Mouse (Mus musculus) midbrain, embryonic 13.5 days (tissue): Measurements from ENCODE around the gene Ces2g. TPM values are rescaled to one million over a fixed set of nuclear protein-coding genes. Genes with fewer than 3 reads are reported as not detected.

Source experiments
- ATAC-seq: fragments of 200-750 bp; cut with Nextera tagmentation; 2 replicates; pipeline ENCODE4 v1.8.0; 2017; ENCODE audit warnings: mild to moderate bottlenecking, moderate TSS enrichment, moderate library complexity
- H3K27ac ChIP-seq: fragments of 300-500 bp; sonication (generic); 2 replicates; pipeline ENCODE4 v1.5.1; 2015; ENCODE audit warnings: inconsistent platforms, mild to moderate bottlenecking, moderate library complexity
- H3K27me3 ChIP-seq: fragments of 300-500 bp; sonication (generic); 2 replicates; pipeline ENCODE4 v1.6.1; 2015; ENCODE audit warnings: mild to moderate bottlenecking, inconsistent platforms
- H3K36me3 ChIP-seq: fragments of 300-500 bp; sonication (generic); 2 replicates; pipeline ENCODE4 v1.6.1; 2015; ENCODE audit warnings: mild to moderate bottlenecking, inconsistent platforms
- H3K4me1 ChIP-seq: fragments of 300-500 bp; sonication (generic); replicated peaks from 2 replicates; pipeline ENCODE4 v1.6.1; 2015; ENCODE audit warnings: inconsistent platforms
- H3K4me2 ChIP-seq: fragments of 300-500 bp; sonication (generic); replicated peaks from 2 replicates; pipeline ENCODE4 v1.6.1; 2015; ENCODE audit warnings: moderate library complexity, mild to moderate bottlenecking, inconsistent platforms
- H3K4me3 ChIP-seq: fragments of 300-500 bp; sonication (generic); replicated peaks from 2 replicates; pipeline ENCODE4 v1.5.1; 2015; ENCODE audit warnings: mild to moderate bottlenecking, inconsistent platforms
- H3K9ac ChIP-seq: fragments of 300-500 bp; sonication (generic); replicated peaks from 2 replicates; pipeline ENCODE4 v1.6.1; 2015; ENCODE audit warnings: mild to moderate bottlenecking, inconsistent platforms
- H3K9me3 ChIP-seq: fragments of 300-500 bp; sonication (generic); 2 replicates; pipeline ENCODE4 v1.6.1; 2016; ENCODE audit warnings: mild to moderate bottlenecking, inconsistent platforms
- WGBS: fragments of 180-500 bp; shearing (Covaris S2); methylation state at CpG from one replicate; pipeline ENCODE4 v1.1.7; 2015; 5-methylcytosine and 5-hydroxymethylcytosine counted together
- polyA plus RNA-seq: library from polyadenylated mRNA; unstranded; fragments of >200 nt; fragmentation: Nextera tagmentation; extraction: Ambion mirVana; gene quantifications from 2 replicates; pipeline ENCODE4 v1.2.1, GENCODE M21; 2015

The Ces2g gene
- polyA plus RNA-seq, result not detected in 2 replicates

- WGBS, result 75% methylated on average over 5 of the region's 5 CpGs
- ATAC-seq, result no peak
- Histone ChIP-seq H3K9me3 (no peaks in the 10 kb centered on the region), H3K4me3 (no peak within 1 kb of the TSS), H3K36me3 (no peaks in the 10 kb centered on the region), H3K4me2 (no peak within 1 kb of the TSS), H3K4me1 (no peaks in the 10 kb centered on the region), H3K27me3 (no peaks in the 10 kb centered on the region), H3K27ac (no peak within 1 kb of the TSS), H3K9ac (no peak within 1 kb of the TSS)
Measured at GRCm38 (mm10) chr8:104961537-104961961, at the start of gene Ces2g. Gene Ces2g, plus strand, starts transcription at chr8:104961718.

DNA sequence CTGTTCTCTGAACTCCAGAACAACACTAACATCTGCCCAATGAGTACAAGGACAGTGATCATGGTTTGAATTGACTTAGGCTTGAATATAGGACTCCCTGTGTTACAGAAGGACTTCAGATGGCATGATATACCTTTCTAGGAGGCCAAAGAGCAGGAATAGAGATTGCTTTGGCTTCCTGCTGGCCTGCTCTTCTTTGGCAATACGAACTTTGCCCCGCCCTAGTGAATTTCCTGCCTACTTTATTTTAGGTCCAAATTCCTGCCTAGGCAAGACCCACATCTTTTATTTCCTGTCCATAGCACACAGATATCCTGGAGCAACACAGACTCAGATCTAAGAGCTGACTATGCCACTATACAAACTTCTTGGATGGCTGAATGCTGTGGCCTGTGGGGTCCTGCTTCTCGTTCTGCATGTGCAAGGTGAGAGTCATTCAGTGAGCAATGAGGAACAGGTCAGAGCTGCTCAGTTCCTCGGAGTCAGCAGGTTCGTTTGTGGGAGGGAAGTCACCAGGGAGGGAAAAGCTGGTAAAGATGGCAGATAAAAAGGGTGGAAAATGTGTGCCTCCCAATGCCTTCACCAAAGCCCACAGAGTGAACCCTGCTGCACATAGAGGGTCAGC lies 35.4 kb upstream of the Ces2g start, which contains the start of gene Ces2e:
TSS of gene Ces2e (plus strand) at position 289 of the 625 bp plus-strand sequence.
- 82% methylated on average over 5 of the region's 5 CpGs for WGBS
- Histone ChIP-seq H3K4me1 (no peaks in the 10 kb centered on the region), H3K9ac (no peak within 1 kb of the TSS)

DNA sequence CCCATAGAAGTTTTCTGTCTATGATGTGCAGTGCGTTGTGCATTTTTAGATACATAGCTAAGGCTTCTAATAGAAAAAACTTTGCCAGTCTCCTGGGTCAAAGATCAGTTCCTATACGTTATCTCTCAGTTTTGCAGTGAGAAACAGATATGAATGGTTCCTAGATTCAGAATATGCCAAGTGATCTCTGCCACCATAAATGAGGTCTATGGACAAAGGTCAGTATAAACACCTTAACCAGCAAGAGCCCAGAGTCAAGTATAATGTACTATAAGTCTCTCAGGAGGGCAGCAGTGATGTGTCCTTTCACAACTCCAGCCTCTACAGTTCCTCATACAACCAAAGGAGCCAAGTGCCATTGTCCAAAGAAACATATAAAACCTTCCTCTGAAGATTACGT lies 34.2 kb upstream of the Ces2g start:
- no peak overlapping the region for H3K27ac ChIP-seq
- WGBS, result 93% methylated on average over 3 of the region's 3 CpGs
- no peaks in the 10 kb centered on the region for H3K9me3 ChIP-seq
- no peaks in the 10 kb centered on the region for H3K36me3 ChIP-seq
- H3K4me3 ChIP-seq, result no peak overlapping the region
- no peak overlapping the region for H3K4me2 ChIP-seq
- no peaks in the 10 kb centered on the region for H3K27me3 ChIP-seq
- no peak overlapping the region for H3K9ac ChIP-seq
- no peaks in the 10 kb centered on the region for H3K4me1 ChIP-seq
- no peak for ATAC-seq

More for the DNA sequence above, 35.4 kb upstream of the Ces2g start, which contains the start of gene Ces2e:
- H3K4me3 ChIP-seq, result no peak within 1 kb of the TSS
- no peaks in the 10 kb centered on the region for H3K9me3 ChIP-seq
- no peak within 1 kb of the TSS for H3K4me2 ChIP-seq
- ATAC-seq, result no peak
- no peaks in the 10 kb centered on the region for H3K27me3 ChIP-seq
- H3K27ac ChIP-seq, result no peak within 1 kb of the TSS
- no peaks in the 10 kb centered on the region for H3K36me3 ChIP-seq

DNA sequence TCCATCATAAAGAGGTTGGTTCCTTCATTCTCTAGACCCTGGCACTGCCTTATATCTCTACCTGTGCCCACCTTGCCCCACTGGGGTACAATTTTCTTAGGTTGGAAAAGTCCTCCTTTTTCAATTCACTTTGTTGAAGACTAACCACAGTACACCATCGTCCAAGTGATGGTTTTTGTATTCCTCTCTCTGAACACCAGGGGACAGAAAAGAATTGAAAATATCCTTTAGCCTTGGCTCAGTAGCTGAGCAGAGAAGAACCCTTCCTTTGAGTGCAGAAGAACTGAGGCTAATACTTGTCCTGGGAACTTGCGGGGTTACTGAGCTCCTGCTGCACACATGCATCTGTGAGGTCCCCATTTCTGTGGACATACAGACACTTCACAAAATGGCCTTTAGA lies 16.9 kb upstream of the Ces2g start:
- no peak for ATAC-seq
- H3K36me3 ChIP-seq, result no peaks in the 10 kb centered on the region
- no peak overlapping the region for H3K4me3 ChIP-seq
- H3K9ac ChIP-seq, result no peak overlapping the region
- H3K4me1 ChIP-seq, result no peaks in the 10 kb centered on the region
- H3K27ac ChIP-seq, result no peak overlapping the region
- WGBS, result 91% methylated on average over 2 of the region's 2 CpGs
- H3K4me2 ChIP-seq, result no peak overlapping the region
- no peaks in the 10 kb centered on the region for H3K9me3 ChIP-seq
- H3K27me3 ChIP-seq, result no peaks in the 10 kb centered on the region

GRCm38 (mm10) chr8:104947056-104947455 lies 14.5 kb upstream of the Ces2g start, which contains the start of gene Ces2f:
Gene Ces2f, plus strand, starts transcription at chr8:104947356.
- Histone ChIP-seq H3K9ac (no peak within 1 kb of the TSS), H3K4me2 (no peak within 1 kb of the TSS), H3K27ac (no peak within 1 kb of the TSS), H3K36me3 (no peaks in the 10 kb centered on the region), H3K27me3 (no peaks in the 10 kb centered on the region), H3K9me3 (no peaks in the 10 kb centered on the region), H3K4me3 (no peak within 1 kb of the TSS), H3K4me1 (no peaks in the 10 kb centered on the region)
- no peak for ATAC-seq
- WGBS, result 82% methylated on average over 4 of the region's 4 CpGs

DNA sequence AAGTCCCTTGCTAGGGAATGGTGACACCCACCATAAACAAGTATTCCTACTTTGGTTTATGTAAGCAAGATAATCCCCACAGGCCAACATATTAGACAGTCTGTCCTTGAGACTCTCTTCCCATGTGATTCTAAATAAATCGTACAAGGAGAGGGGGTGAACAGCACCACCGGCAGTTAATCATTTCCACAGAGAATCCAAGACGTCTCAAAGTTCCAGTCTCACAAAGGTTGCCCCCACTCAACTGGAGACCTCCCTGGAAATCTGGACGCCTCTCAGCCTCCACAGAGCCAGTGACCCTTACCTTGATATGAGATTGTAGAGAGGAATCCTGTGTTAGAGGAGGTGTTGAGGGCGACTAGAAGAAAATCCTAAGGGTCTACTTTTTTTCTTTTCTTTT lies 12.5 kb upstream of the Ces2g start:
- Histone ChIP-seq H3K27me3 (no peaks in the 10 kb centered on the region), H3K9ac (no peak overlapping the region), H3K4me1 (no peaks in the 10 kb centered on the region), H3K4me3 (no peak overlapping the region), H3K36me3 (no peaks in the 10 kb centered on the region), H3K4me2 (no peak overlapping the region), H3K9me3 (no peaks in the 10 kb centered on the region), H3K27ac (no peak overlapping the region)
- WGBS, result 84% methylated on average over 5 of the region's 5 CpGs
- ATAC-seq, result no peak

GRCm38 (mm10) chr8:104962229-104962901 lies 847 bp downstream of the Ces2g start:
- ATAC-seq, result no peak
- H3K4me2 ChIP-seq, result no peak overlapping the region
- no peaks in the 10 kb centered on the region for H3K9me3 ChIP-seq
- H3K9ac ChIP-seq, result no peak overlapping the region
- H3K4me1 ChIP-seq, result no peaks in the 10 kb centered on the region
- H3K27ac ChIP-seq, result no peak overlapping the region
- H3K27me3 ChIP-seq, result no peaks in the 10 kb centered on the region
- no peaks in the 10 kb centered on the region for H3K36me3 ChIP-seq
- H3K4me3 ChIP-seq, result no peak overlapping the region
- 83% methylated on average over 8 of the region's 8 CpGs for WGBS

DNA sequence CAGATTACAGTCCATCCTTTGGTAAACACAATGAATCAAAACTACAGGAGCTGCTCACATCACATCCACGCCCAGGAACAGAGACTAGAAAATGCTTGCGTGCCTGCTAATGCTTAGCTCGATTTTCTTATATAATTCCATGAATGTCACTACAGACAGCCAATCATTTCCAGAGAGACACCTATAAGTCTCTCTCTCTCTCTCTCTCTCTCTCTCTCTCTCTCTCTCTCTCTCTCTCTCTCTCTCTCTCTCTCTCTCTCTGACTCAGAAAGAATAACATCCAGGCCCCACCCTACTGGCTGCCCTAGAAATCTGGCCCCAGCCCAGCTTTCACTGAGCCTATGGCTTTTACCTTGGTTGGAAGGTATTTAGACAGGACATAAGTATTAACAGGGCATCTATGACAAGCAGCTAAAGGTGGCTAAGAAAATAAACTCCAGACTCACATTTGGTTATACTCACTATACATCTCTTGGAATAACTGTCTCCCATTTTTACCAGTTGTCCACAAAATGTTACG lies 1.9 kb downstream of the Ces2g start:
- no peak overlapping the region for H3K27ac ChIP-seq
- H3K4me2 ChIP-seq, result no peak overlapping the region
- H3K4me1 ChIP-seq, result no peaks in the 10 kb centered on the region
- H3K9ac ChIP-seq, result no peak overlapping the region
- no peaks in the 10 kb centered on the region for H3K36me3 ChIP-seq
- ATAC-seq, result no peak
- H3K27me3 ChIP-seq, result no peaks in the 10 kb centered on the region
- no peaks in the 10 kb centered on the region for H3K9me3 ChIP-seq
- H3K4me3 ChIP-seq, result no peak overlapping the region
- 90% methylated on average over 4 of the region's 4 CpGs for whole genome bisulfite sequencing

- ATAC-seq, result no peak
- Histone ChIP-seq H3K36me3 (no peaks in the 10 kb centered on the region), H3K9me3 (peaks cover 14% of the 10 kb centered on the region), H3K4me2 (no peak overlapping the region), H3K27ac (no peak overlapping the region), H3K27me3 (no peaks in the 10 kb centered on the region), H3K4me1 (no peaks in the 10 kb centered on the region), H3K4me3 (no peak overlapping the region), H3K9ac (no peak overlapping the region)
- WGBS, result 92% methylated on average over 5 of the region's 5 CpGs
Measured at GRCm38 (mm10) chr8:104984126-104984525, 22.6 kb downstream of the Ces2g start.

GRCm38 (mm10) chr8:104984942-104985341 lies 23.4 kb downstream of the Ces2g start:
- Histone ChIP-seq H3K4me3 (no peak overlapping the region), H3K9ac (no peak overlapping the region), H3K4me2 (no peak overlapping the region), H3K4me1 (no peaks in the 10 kb centered on the region), H3K9me3 (peaks cover 7% of the 10 kb centered on the region), H3K36me3 (no peaks in the 10 kb centered on the region), H3K27ac (no peak overlapping the region), H3K27me3 (no peaks in the 10 kb centered on the region)
- no peak for ATAC-seq
- 88% methylated on average over 2 of the region's 2 CpGs for WGBS

DNA sequence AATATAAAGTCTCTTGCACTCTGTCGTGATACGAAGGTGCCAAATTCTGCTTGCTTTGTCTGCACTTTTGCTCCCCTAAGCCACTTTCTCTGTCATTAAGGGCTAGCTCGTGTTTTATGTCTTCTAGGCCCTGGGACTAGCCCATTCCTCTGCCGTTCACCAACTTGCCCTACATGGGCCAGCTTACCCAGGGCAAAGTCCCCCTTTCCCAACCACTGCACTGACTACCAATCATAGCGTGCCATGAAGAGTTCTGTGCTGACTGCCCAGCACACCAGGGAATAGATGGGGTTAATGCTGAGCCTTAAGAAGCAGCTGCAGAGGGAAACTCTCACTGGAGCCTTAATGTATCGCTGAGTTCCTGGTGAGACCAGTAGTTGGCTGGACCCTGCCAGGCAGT lies 36.7 kb downstream of the Ces2g start:
- Histone ChIP-seq H3K4me2 (no peak overlapping the region), H3K27ac (no peak overlapping the region), H3K36me3 (no peaks in the 10 kb centered on the region), H3K27me3 (no peaks in the 10 kb centered on the region), H3K4me1 (no peaks in the 10 kb centered on the region), H3K4me3 (no peak overlapping the region), H3K9me3 (no peaks in the 10 kb centered on the region), H3K9ac (no peak overlapping the region)
- WGBS, result 84% methylated on average over 6 of the region's 6 CpGs
- no peak for ATAC-seq

- Histone ChIP-seq H3K4me3 (no peak overlapping the region), H3K9ac (no peak overlapping the region), H3K9me3 (no peaks in the 10 kb centered on the region), H3K27me3 (no peaks in the 10 kb centered on the region), H3K36me3 (no peaks in the 10 kb centered on the region), H3K4me1 (no peaks in the 10 kb centered on the region), H3K4me2 (no peak overlapping the region), H3K27ac (no peak overlapping the region)
- ATAC-seq, result no peak
- 85% methylated on average over 6 of the region's 6 CpGs for WGBS
Measured at GRCm38 (mm10) chr8:104999183-104999582, 37.7 kb downstream of the Ces2g start.
